Mouse (Mus musculus): ENCODE measurements at regions not wholly inside any gene's neighbourhood (a gene's known extent, or its start where the extent isn't known, plus 50 kb on each side); places are given as distances from the start of the nearest gene placed in this dataset.

DNA sequence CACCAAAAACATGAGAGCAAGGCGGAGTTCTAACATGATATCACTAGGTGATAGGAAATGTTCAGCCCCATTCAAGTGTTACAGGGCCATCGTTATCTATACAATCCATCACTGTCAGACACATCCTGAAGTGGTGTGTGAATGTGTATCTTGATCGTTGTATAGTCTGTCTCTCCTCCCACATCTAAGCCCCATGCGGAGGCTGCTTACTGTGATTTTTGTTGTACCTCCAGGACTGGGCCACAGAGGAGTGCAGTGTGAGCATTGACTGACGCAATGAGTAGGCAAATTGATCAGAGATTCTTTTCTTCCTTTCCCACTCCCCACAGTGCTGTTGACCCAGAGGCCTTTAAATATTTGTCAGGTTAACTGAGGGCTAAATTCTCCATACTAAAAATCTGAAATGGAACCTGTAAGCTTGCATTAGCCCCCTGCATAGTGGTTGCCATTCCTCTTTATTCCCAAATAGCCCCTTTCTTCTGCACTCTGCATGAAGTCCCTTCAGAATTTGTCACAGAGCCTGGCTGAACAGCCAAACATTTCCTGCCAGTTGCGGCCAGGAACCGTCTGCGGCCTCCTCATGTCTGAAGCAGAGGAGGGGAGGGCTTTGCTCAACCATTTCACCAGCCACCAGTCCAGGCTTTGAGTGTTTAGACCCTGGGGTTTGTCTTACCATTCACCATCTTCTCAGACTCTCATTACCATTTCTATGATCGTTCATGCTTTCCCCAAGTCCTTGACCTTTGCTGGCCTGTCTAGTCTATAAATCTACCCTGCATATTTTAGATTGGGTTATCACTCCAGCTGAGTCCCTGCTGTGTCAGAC is 119.3 kb downstream of the Ttc8 start:
- DNase-seq (ENCODE audit: extremely low spot score in 1 of 2, low spot score in 1 of 2), result no peak

DNA sequence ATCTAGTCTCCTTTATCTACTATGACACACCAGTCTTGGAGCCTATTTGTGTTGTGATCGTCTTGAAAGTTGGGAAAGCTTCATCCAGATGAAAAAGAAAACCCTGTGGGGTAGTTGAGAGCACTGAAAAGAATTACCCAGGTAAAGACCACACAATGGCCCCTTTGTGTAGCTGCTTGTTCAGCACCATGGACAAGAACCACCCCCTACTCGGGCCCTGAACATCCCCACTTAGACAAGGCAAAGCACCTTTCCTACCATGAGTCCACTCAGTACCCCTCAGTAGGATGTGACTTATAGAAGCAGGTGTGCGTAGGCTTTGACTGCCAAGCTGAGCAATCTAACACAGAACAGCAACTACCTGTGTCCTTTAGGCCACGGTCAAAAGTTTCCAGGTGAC is 121.2 kb downstream of the Ttc8 start:
- DNase-seq (ENCODE audit: extremely low spot score in 1 of 2, low spot score in 1 of 2), result no peak

DNA sequence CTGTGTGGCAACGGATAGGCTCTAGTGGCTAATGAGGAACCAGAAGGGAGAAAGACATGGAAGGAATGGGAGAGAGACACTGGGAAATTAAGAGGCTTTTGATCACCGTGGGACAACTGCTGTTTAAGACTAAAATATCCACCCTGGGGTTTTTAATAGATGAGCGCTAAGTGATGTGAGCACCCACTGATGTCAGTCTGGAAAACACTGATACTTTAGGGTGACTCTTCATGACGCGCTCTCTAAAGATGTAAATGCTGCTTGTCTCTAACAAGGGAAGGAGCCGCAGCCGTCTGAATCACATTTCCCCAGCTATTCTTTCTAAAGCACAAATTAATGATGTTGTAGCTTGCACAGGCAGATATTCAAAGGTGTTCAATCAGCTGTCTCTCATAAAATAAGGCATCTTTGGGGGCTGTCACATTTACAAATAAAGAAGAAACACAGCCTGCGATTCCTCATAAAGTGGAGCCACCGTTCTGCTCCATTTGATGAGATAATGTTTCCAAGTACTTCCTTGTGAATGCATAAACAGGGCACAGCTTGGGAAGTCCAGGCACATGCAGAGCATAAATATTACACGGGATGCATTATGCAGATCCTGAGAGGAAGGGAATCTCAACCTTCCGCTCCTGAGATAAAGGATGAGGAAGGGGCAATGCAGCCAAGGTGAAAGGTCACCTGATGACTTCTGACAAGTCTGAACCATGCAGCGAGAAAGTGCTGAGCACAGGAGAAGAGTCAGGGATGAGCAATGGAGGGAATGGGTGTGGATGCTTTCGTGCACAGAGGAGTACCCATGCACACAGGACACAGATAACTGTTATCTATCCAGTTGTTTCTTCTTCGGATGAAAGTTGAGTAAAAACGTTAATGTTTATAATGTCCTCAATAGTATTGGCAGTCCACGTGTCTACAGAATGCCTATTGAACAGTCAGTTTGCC is 122.8 kb downstream of the Ttc8 start:
- DNase-seq (ENCODE audit: extremely low spot score in 1 of 2, low spot score in 1 of 2), result no peak

DNA sequence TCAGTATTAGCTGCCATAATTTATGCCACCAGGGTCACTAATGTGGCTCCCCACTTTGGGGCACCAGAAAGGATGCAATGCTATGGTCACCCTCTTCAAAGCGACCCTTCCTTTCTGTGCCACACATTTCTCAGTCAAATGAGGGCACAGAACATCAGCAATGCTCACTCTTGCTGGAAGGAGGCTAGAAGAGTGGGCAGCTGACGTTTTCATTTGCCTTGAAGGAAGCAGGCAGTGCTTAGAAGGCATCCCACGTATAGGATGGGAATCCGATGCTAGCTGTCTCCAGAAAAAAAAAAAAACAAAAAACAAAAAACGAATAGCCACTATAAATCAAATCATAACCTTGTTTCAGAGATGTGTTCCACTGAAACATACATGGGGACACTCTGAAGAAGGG is 124.1 kb downstream of the Ttc8 start:
- no peak for DNase-seq (ENCODE audit: extremely low spot score in 1 of 2, low spot score in 1 of 2)

DNA sequence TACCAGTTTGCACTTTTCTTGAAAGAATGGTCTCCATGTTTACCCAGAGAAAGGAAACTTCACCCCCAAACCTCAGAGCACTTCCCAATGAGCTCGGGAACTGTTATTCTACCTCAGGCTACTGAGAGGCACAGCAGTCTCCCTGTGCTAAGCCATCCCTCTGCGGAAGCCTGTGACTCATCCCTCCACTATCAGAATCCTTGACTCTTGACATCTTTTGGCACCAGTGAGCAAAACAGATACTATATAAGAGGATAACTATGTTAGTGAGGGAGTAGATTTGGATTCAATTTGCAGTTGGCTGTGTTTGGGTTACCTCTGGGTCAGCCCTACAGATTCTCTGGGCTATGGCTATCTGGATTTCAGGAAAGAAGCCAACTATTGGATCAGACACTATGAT is 130.1 kb downstream of the Ttc8 start:
- DNase-seq (ENCODE audit: extremely low spot score in 1 of 2, low spot score in 1 of 2), result no peak

DNA sequence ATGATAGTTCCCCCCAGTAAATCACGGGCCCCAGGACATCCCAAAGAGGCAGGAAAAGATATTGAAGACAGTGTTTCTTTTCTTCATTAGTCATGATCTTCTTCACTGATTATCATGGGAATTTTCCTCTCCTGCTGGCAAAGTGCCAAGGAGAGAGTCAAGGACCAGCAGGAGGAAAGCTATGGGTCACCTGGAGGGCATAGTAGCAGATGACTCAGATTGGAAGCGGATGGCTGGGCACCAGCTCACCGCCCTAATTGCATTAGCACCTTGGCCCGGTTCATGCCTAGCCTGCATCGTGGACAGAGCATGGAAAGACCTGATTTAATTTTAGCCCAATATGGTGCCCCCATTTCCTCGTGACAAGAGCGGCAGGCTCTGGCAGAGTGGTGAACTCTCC is 132.2 kb downstream of the Ttc8 start:
- DNase-seq (ENCODE audit: extremely low spot score in 1 of 2, low spot score in 1 of 2), result no peak

DNA sequence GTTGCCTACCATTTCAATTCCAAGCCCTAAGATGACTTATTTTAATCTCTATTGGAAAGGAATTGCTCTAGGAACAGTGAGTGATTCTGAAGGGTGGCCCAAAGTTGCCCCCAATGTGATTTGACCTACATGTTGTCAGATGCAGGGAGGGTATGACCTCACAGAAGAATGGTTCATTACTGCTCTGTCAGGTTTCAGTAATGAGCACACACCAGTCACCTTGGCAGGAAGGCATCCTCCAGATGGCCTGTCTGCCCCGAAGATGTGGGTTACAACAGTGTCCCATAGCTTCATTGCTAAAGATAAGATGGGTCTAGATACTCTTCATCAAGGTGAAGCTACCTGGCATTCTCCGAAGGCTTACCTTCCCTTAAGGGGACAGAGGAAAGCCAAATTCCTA is 137.1 kb downstream of the Ttc8 start:
- DNase-seq (ENCODE audit: extremely low spot score in 1 of 2, low spot score in 1 of 2), result no peak

DNA sequence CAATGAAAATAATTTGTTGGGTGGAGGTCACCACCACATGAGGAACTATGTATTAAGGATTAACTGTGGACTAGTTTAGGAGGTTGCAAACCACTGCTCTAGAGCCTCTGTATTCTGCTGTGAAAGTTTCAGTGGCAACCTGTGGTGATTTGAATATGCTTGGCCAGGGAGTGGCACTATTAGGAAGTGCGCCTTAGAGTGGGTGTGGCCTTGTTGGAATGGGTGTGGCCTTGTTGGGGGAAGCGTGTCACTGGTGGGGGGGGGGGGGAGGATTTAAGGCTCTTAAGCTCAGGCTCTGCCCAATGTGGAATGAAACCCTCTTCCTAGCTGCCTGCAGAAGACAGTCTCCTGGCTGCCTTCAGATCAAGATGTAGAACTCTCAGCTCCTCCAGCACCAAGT is 138.5 kb downstream of the Ttc8 start:
- no peak for DNase-seq (ENCODE audit: extremely low spot score in 1 of 2, low spot score in 1 of 2)

DNA sequence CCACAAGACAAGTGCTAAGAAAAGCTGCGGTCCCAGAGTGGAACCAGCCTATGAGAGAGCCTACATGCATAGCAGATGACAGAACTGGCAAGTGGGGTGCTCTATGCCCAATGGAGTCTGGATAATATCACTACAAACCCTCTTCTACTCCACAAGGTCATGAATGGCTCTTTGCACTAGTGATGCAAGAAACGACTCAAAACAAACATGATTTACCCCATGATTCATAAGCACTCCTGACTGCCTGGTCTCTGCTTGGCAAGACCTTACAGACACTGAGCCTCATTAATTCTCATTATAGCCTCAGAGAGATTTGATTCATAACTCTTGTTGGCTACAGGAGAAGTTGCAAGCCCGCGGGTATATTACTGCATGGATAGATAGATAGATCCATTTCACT is 139.1 kb downstream of the Ttc8 start:
- DNase-seq (ENCODE audit: extremely low spot score in 1 of 2, low spot score in 1 of 2), result no peak

DNA sequence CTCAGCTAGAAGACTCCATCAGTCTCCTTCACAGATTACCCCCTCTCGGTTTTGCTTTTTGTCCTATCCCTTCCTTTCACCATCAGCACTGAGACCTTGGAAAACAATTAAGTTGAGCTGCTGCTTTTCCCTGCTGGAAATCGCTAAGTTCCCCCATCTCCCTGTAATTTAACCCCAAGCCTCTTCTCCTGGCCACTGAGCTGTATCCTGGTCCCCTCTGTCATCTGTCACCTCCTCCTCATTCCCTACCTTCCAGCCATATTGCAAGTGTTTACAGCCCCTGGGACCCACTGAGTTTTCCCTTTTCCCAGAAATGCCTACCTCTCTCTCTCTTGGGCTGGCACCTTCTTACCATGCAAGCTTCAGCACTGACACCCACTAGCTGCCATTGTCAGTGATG is 140.3 kb downstream of the Ttc8 start:
- no peak for DNase-seq (ENCODE audit: extremely low spot score in 1 of 2, low spot score in 1 of 2)

DNA sequence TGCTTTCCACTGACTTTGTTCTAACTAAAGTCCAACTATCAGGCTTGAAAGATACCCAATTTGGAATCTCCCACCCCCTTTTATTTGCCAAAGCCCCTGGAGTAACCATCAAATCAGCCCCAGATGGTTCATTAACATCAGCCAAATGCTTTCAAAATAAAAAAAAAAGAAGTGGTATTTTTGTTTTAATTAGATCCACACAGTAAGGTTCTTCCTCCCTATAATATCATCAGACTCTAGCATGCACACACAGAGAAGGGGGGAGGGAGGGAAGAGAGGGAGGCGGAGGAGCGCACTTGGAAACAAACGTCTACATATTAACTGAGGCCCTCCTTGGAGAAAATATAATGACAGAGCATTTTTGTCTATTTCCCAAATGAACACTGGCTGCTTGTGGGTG is 143.1 kb downstream of the Ttc8 start:
- DNase-seq (ENCODE audit: extremely low spot score in 1 of 2, low spot score in 1 of 2), result no peak

DNA sequence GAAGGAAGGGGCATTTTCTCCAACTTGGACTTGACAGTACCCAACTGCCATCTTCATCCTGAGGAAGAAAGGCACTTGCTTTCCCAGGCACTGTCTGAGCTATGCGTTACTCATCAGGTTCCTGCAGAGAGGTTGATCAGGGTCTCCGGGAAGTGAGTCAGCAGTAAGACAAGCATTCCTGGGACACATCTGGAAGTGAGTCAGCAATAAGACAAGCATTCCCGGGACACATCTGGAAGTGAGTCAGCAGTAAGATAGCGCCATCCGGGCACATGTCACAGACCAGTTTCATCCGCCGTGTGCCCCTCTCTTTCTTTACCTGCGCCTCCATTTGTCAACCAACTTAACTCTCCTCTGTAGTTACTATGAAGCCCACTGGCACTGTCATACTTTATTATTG is 143.5 kb downstream of the Ttc8 start:
- DNase-seq (ENCODE audit: extremely low spot score in 1 of 2, low spot score in 1 of 2), result no peak

DNA sequence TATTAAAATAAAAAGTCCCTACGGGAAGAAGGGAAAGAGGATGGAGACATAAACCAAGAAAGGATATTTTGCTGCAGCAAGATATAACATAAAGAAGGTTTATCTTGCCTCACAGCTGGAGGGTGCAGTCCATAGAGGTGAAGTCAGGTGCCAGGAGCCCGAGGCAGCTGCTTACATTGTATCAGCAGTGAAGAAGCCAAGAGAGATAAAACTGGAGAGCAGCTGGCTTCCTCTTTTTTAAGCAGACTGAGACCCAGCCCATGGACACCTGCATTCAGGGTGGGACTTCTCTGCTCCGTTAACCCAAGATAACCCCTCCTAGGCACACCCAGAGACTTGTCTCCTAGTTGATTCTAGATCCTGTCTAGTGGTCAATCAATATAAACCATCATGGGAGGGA is 147.6 kb downstream of the Ttc8 start:
- no peak for DNase-seq (ENCODE audit: extremely low spot score in 1 of 2, low spot score in 1 of 2)

DNA sequence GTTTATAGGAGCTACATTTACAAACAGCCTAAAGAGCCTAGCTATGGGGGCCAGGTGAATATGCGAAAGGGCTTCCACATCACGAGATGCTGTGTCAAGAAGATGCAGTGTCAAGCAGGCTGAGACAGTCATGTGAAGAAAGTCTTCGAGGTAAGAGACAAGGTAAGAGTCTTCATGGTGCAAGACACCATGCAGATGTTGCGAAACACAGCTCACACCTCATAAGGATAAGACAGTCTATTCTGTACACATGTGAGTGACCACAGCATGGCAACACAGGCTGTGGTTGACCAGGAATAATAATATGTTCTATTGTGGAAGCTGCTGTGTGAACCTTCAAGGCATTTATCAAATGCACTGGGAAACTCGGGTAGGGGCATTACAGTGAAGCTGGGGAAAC is 153.4 kb downstream of the Ttc8 start:
- DNase-seq (ENCODE audit: extremely low spot score in 1 of 2, low spot score in 1 of 2), result no peak

DNA sequence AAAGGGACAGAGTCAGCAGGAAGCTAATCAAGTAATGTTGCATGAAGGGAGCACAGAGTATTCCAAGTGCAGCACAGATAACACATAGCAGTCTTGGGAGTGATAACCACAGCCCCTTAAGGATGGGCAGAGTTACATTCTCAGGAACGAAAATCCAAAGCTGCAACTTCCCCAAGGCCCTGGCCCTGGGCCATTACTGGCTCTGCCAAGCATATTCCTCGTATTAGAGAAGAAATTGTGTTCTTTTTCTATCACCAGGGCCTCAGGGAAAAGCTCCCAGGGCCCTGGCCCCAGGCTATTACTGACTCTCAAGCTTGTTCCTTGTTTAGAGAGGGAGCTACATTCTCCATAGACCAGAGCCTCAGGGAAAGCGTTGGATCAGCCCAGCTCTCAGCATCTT is 157.0 kb downstream of the Ttc8 start:
- no peak for DNase-seq (ENCODE audit: extremely low spot score in 1 of 2, low spot score in 1 of 2)

DNA sequence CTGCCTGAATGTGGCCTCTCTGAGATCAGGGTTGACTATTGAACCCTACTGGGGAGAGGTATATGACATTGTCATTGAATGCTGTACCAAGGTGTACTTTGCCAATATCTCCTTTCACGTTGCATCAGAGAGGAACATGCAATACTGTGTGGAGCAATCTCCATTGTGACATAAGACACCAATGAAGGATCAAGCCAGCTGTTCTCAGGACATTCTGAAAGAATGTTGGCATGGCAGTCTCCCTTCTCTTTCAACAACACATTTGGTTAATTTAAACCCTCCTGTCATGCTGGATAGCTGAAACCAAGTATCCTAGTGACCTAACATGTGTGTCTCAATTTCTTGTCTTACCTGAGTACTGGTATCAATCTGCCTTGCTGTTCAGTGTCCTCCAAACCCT is 159.5 kb downstream of the Ttc8 start:
- DNase-seq (ENCODE audit: extremely low spot score in 1 of 2, low spot score in 1 of 2), result no peak

DNA sequence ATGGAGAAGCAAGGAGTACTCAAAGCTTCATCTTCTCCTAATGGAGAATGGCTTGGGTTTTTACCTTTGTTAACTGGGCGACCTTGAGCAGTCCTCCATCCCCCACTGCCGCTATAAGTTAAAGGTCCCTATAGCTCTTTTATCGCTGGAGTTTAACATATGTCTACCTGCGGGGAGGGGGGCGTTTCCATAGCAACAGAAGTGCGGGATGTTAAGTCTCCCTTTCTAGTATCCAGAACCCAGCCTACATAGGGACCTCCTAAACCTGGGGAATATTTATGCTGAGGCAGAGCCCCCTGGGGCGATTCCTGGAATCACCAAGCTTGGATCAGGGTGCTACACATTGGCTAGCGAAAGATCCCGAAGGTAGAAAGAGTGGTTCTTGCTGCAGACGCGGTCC is 163.2 kb downstream of the Ttc8 start:
- DNase-seq (ENCODE audit: extremely low spot score in 1 of 2, low spot score in 1 of 2), result no peak

DNA sequence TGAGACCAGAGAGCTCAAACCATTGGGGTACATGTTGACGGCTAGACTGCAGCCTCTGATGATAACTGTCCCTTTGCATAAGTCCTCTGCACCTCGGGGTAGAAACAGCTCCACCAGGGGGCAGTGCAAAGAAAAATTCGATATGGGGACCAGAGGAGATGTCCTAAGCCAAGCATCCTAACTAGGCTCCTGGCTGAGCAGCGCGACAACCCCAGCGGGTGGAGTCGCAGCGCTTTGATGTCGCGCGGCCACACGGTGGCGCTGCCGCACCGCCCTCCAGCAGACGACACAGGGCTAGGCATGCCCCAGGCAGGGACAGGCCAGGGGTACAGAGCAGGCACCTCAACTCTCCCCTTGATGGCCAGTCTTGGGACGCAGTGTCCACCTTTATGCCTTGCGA is 163.8 kb downstream of the Ttc8 start:
- peak; percentile 82 to 85 for DNase-seq (ENCODE audit: extremely low spot score in 1 of 2, low spot score in 1 of 2)

DNA sequence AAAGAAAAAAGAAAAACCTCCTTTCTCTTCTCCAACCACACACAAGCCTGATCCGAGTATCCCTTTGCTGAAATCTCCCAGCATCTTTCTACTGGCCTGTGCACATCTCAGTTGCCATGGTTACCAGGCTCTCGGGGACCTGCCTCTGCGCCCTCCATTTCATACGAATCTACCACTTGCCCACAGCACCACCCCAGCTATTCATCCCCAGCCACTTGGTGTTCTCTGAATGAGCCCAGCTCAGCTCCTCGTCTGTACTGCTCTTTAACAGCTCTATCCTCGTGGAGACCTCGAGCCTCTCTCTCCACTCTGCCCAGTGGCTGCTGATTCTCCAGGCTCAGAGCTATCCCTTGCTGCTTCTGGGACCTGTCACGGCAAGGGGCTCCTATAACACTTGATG is 166.9 kb downstream of the Ttc8 start:
- no peak for DNase-seq (ENCODE audit: extremely low spot score in 1 of 2, low spot score in 1 of 2)

DNA sequence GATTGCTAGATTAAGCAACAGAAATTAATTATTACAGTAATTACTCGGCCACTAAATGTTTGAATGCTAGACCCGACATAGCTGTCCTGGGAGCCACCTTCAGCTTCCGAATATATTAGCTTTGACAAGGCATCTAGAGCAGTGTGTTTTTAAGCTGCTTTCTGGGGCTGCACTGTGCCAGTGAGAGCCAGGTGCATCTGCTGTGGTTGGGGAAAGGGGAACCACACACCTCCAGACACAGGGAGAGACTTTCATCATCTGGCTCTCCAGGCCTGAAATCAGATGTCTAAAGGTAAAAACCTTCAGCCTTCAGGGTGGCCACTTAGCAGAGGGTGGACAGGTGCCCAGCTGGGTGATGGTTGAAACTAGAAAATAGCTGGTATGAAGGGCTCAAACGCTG is 171.4 kb downstream of the Ttc8 start:
- DNase-seq (ENCODE audit: extremely low spot score in 1 of 2, low spot score in 1 of 2), result no peak

DNA sequence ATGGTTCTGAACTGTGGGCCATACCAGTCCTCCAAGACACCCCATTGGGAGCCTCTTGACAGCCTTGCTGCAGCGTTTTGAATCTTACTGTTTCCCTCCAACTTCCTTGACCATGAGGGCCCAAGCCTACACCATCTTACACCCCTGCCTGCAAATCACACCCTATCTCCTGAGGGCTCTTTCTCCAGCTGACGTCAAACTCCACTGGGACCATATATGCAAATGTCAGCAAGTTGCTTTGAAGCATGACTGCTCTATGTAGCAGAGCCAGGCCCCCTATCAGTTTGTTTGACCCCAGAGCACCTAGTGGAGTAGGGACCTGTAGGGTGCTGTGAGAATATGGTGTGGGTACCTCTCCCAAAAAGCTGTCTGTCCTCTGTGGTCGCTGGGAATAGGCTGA is 172.8 kb downstream of the Ttc8 start:
- no peak for DNase-seq (ENCODE audit: extremely low spot score in 1 of 2, low spot score in 1 of 2)

DNA sequence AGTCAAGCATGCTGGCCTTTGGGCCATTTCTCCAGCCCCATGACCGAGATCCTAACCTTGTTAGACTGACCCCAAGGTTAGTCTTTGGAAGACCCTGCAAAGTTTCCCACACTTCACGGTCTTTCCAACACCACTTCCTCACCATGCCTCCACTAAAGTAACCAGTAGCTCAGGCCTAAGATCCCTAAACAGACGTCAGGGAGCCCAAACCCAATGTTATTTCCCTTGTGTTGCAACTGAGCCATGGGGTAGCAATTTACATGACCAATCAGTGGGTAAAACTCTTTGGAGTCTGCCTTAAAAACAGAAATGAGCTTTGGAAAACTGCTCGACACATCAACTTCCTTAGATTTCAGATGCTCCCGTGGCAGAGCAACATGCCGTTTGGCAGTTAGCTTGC is 173.6 kb downstream of the Ttc8 start:
- no peak for DNase-seq (ENCODE audit: extremely low spot score in 1 of 2, low spot score in 1 of 2)

All from layer of hippocampus, postnatal 25 days (tissue).